Mouse (Mus musculus) heart, postnatal 0 days (tissue): ENCODE results near the gene Rps6ka5. TPM values are rescaled to one million over a fixed set of nuclear protein-coding genes. Genes with fewer than 3 reads are reported as not detected.

Experiments used
- ATAC-seq: fragments of 200-750 bp; cut with Nextera tagmentation; 2 replicates; pipeline ENCODE4 v1.8.0; 2017; ENCODE audit warnings: low read depth, moderate number of reproducible peaks, moderate library complexity; ENCODE audit not compliant: insufficient read depth
- DNase-seq: peaks from one replicate; pipeline ENCODE4 v3.0.0-alpha.2; 2016; ENCODE audit warnings: low spot score
- H3K27ac ChIP-seq: fragments of 300-500 bp; sonication (generic); 2 replicates; pipeline ENCODE4 v1.5.1; 2014; ENCODE audit warnings: low read depth, mild to moderate bottlenecking
- H3K27me3 ChIP-seq: fragments of 300-500 bp; sonication (generic); 2 replicates; pipeline ENCODE4 v1.6.1; 2014; ENCODE audit warnings: low read length, mixed read lengths; ENCODE audit not compliant: control insufficient read depth, insufficient read depth
- H3K36me3 ChIP-seq: fragments of 300-500 bp; sonication (generic); replicated peaks from 2 replicates; pipeline ENCODE4 v1.6.1; 2014; ENCODE audit warnings: low read length, mixed read lengths; ENCODE audit not compliant: control insufficient read depth, insufficient read depth
- H3K4me1 ChIP-seq: fragments of 300-500 bp; sonication (generic); 2 replicates; pipeline ENCODE4 v1.6.1; 2014; ENCODE audit warnings: antibody characterized with exemption; ENCODE audit not compliant: control insufficient read depth, insufficient read depth
- H3K4me2 ChIP-seq: fragments of 300-500 bp; sonication (generic); 2 replicates; pipeline ENCODE4 v1.6.1; 2014; ENCODE audit warnings: low read depth, mild to moderate bottlenecking, low read length, moderate library complexity
- H3K4me3 ChIP-seq: fragments of 300-500 bp; sonication (generic); 2 replicates; pipeline ENCODE4 v1.5.1; 2014; ENCODE audit warnings: low read depth, low read length
- H3K9ac ChIP-seq: fragments of 300-500 bp; sonication (generic); replicated peaks from 2 replicates; pipeline ENCODE4 v1.6.1; 2014; ENCODE audit warnings: low read depth, low read length, mixed read lengths
- H3K9me3 ChIP-seq: fragments of 300-500 bp; sonication (generic); replicated peaks from 2 replicates; pipeline ENCODE4 v1.6.1; 2016; ENCODE audit warnings: low read length; ENCODE audit not compliant: control insufficient read depth
- CTCF ChIP-seq: IDR thresholded peaks from 2 replicates; pipeline ENCODE4 v1.5.1; 2016; ENCODE audit warnings: antibody characterized with exemption, control low read depth, low read depth
- EP300 ChIP-seq: IDR thresholded peaks from 2 replicates; pipeline ENCODE4 v1.6.1; 2016; ENCODE audit warnings: antibody characterized with exemption, low read depth
- WGBS: fragments of 180-500 bp; shearing (Covaris S2); extraction: QIAGEN DNeasy Blood & Tissue Kit; methylation state at CpG from one replicate; pipeline ENCODE4 v1.1.7; 2014; 5-methylcytosine and 5-hydroxymethylcytosine counted together
- polyA plus RNA-seq: library from polyadenylated mRNA; unstranded; fragments of >200 nt; fragmentation: Nextera tagmentation; extraction: Ambion mirVana; gene quantifications from 2 replicates; pipeline ENCODE4 v1.2.1, GENCODE M21; 2015
- total RNA-seq: library from RNA; depleted of rRNA; stranded (reverse); fragments of >200 nt; gene quantifications from 2 replicates; pipeline ENCODE4 v1.2.3, GENCODE M21; 2014; ENCODE audit warnings: low replicate concordance

The Rps6ka5 gene
- total and polyA plus RNA-seq, 2 experiments from 2014 or later = 2.8 to 5.0 TPM

DNA sequence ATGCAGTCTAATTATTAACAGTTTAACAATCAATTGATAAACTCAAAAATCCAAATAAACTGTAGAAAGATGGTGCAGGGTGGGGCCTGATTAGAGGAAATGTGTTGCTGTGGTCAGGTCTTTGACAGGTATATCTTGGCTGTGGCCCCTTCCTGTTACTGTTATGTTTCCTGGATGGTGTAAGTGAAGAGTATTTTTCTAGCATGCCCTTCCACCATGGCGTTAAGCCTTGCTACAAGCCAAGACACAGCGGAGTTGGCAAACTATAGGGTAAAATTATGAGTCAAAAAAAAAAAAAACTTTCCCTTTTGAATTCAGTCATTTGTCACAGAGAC lies 90.5 kb downstream of the Rps6ka5 start:
- Histone ChIP-seq H3K36me3 (no peaks in the 10 kb centered on the region), H3K27ac (no peak overlapping the region), H3K27me3 (no peaks in the 10 kb centered on the region), H3K4me3 (no peak overlapping the region), H3K9me3 (no peaks in the 10 kb centered on the region), H3K4me1 (peaks cover 11% of the 10 kb centered on the region), H3K4me2 (no peak overlapping the region), H3K9ac (no peak overlapping the region)
- 65% methylated on average over 2 of the region's 2 CpGs for WGBS
- no peak for TF ChIP-seq EP300
- TF ChIP-seq CTCF = no peak
- DNase-seq = no peak
- ATAC-seq = no peak

DNA sequence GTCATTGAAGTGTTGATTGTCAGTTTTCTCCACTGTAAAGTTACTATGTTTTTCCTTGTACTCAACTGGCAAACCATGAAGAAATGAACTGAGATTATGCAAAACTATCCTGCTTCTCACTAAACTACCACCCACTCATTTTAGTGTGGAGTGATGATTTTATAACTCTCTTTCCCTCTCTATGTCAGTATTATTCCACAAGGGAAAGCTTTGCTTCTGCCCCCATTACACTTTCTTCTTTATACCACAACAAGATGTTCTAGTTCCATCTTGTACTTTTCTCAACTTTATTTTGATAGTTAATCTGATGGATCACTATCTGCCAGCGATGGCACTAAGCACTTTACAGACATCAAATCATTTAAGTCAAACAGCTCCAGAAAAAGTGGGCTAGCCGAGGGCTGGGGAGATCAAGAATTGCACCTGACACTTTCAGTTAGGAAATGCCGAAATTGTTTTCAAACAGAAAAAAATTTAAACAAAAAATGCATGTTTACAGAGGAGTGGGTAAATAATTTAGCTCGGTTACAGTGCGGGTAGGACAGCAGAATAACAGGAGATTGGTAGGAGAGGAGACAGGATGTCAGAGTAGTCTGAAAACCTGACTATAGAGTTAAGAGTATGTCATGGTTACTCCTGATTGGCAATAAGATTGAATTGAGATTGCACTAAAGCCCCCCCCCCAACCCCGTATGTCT lies 91.0 kb downstream of the Rps6ka5 start:
- ATAC-seq = no peak
- no peak overlapping the region for H3K4me2 ChIP-seq
- no peaks in the 10 kb centered on the region for H3K9me3 ChIP-seq
- no peak for DNase-seq
- no peaks in the 10 kb centered on the region for H3K36me3 ChIP-seq
- TF ChIP-seq EP300 = no peak
- no peak for TF ChIP-seq CTCF
- peaks cover 11% of the 10 kb centered on the region for H3K4me1 ChIP-seq
- no peak overlapping the region for H3K9ac ChIP-seq
- no peaks in the 10 kb centered on the region for H3K27me3 ChIP-seq
- H3K4me3 ChIP-seq = no peak overlapping the region
- no peak overlapping the region for H3K27ac ChIP-seq
- 90% methylated on average over 6 of the region's 6 CpGs for WGBS

DNA sequence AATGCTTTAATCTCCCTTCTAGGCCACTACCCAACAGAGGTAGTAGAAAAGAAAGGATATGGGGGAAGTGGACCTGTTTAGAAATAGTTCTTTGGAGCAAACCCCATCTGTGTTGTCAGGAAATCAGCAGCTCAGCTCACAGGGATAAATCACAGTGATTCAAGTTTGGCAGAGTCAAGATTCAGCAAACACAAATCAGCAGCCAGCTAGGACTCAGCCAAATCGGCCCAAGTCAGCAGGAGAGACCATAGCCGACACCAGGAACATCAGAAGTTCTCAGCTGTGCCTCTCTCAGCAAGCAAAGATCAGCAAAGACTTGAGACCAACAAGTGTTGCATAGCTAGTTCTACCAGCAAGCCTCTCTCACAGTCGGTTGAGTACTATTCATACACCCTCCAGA lies 93.6 kb downstream of the Rps6ka5 start:
- no peak overlapping the region for H3K4me2 ChIP-seq
- H3K9me3 ChIP-seq = no peaks in the 10 kb centered on the region
- DNase-seq (no peak), ATAC-seq (no peak)
- H3K4me1 ChIP-seq = peaks cover 11% of the 10 kb centered on the region
- WGBS = 81% methylated on average over 3 of the region's 3 CpGs
- no peaks in the 10 kb centered on the region for H3K36me3 ChIP-seq
- no peak overlapping the region for H3K9ac ChIP-seq
- TF ChIP-seq CTCF (no peak), EP300 (no peak)
- H3K4me3 ChIP-seq = no peak overlapping the region
- H3K27ac ChIP-seq = no peak overlapping the region
- no peaks in the 10 kb centered on the region for H3K27me3 ChIP-seq

DNA sequence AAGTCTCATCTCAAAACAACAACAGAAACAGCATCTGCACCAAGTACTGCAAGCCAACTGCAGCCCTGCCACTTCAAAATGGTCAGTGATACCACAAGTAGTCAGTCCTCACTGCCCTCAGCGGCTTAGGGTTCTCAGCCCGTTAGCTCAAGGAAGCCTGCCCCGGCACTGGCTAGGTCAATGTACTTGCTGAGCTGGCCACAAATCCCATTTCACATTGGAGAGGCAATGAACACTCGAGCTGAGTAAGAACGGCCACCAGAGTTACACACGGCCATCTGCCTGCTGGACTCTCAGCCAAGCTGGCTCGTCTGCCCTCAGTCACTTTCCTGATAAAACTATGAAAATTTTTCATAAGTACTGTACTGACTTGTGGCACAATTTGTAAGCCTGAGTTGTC lies 95.5 kb downstream of the Rps6ka5 start:
- no peak overlapping the region for H3K4me2 ChIP-seq
- H3K4me1 ChIP-seq = peaks cover 4% of the 10 kb centered on the region; the same call in 1 of the 2 replicates
- ATAC-seq = no peak
- H3K27me3 ChIP-seq = no peaks in the 10 kb centered on the region
- TF ChIP-seq CTCF = no peak
- H3K36me3 ChIP-seq = no peaks in the 10 kb centered on the region
- no peak overlapping the region for H3K4me3 ChIP-seq
- DNase-seq = no peak
- no peak overlapping the region for H3K27ac ChIP-seq
- WGBS = 80% methylated on average over 7 of the region's 7 CpGs
- no peaks in the 10 kb centered on the region for H3K9me3 ChIP-seq
- no peak overlapping the region for H3K9ac ChIP-seq

DNA sequence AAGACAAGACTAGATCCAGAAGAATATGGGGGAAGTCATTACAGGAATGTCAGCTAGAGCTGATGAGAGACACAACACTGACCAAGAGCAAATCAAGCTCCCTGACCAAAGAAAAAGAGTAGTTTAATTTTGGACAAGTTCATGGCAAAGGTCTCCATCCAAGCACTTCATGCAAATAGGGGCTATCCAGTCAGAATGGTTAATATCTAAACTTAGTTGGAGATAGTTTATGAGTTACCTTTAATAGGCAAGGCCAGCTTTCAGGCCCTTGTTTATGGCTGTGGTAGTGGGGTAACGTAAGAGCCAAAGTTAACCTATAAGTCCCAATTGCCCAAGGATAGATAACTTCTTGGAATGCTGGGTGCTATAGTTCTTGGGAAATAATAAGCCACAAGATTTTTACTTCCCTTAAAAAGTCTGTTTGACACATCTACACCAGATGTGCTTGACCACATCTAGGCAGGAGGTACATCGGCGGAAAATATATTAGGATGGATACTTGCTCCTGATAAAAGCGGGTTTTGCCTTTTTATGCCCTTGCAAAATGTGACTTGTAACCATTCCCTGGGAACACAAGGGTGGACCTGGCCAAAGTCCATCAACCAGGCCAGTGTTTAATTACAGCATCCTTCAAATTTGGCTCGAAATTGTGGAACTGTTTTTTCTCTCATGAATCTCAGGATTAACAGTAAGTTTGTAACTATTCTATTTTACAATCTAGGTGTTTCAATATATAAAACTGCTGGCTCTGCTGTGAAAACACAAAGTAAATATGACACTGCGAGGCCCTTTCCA lies 97.5 kb downstream of the Rps6ka5 start:
- no peaks in the 10 kb centered on the region for H3K4me1 ChIP-seq
- no peaks in the 10 kb centered on the region for H3K9me3 ChIP-seq
- WGBS = 89% methylated on average over 6 of the region's 6 CpGs
- ATAC-seq (no peak), DNase-seq (no peak)
- H3K9ac ChIP-seq = no peak overlapping the region
- H3K4me2 ChIP-seq = no peak overlapping the region
- no peak for TF ChIP-seq EP300
- no peak for TF ChIP-seq CTCF
- no peak overlapping the region for H3K27ac ChIP-seq
- no peaks in the 10 kb centered on the region for H3K36me3 ChIP-seq
- no peak overlapping the region for H3K4me3 ChIP-seq
- no peaks in the 10 kb centered on the region for H3K27me3 ChIP-seq
